8 mouse cellular contexts compared by ENCODE assay signal in the genomic region with DNA sequence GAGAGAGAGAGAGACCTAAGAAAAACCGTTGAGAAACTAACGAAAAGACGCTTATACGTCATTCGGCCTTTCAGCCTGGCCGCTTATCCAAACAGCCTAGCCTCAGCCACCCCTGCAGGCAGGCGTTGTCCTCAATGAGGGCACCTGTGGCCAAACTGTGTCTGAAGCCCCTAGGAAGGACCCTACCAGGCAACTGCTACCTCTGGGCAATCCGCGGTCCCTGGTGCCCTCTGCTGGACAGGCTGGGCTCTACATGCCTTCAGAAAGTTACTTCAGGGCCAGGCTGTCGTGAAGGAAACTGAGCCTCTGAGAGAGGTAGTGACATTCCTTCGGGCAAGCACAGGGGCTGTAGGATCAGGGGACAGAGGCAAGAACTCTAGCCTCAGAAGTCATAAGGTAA.
DNase-seq lines count a peak whose midpoint lies in the region; ATAC-seq and TF ChIP-seq lines count a peak whose summit lies in the region.

No protein-coding gene starts in this region.

- no peak for TF ChIP-seq POLR2A in cerebellum, adult 2 months (IDR thresholded peaks at IDR 0.05; ENCODE audit: borderline replicate concordance, insufficient read depth, low read length)
- no peak for TF ChIP-seq POLR2A in bone marrow macrophage, adult 2 months (IDR thresholded peaks at IDR 0.05; ENCODE audit: borderline replicate concordance, low read depth, low read length)

- no peak overlapping the region for H3K27ac ChIP-seq in cerebellum, adult 2 months (ENCODE audit: insufficient read depth, low read length)
- no peak overlapping the region for H3K27ac ChIP-seq in bone marrow macrophage, adult 2 months (ENCODE audit: insufficient read depth, low read depth, low read length)
- H3K27ac ChIP-seq in forebrain, embryonic 12.5 days, result no peak overlapping the region
- H3K27ac ChIP-seq in hindbrain, embryonic 12.5 days, result no peak overlapping the region
- no peak overlapping the region for H3K27ac ChIP-seq in limb, embryonic 12.5 days
- no peak overlapping the region for H3K27ac ChIP-seq in midbrain, embryonic 11.5 days (ENCODE audit: low read depth, low read length)

- H3K27me3 ChIP-seq in cerebellum, adult 2 months (ENCODE audit: control insufficient read depth, insufficient read depth, low read length), result no peaks in the 10 kb centered on the region
- H3K27me3 ChIP-seq in forebrain, embryonic 12.5 days, result peaks cover 7% of the 10 kb centered on the region
- H3K27me3 ChIP-seq in hindbrain, embryonic 12.5 days, result 0 out of 2 replicates have a peak, but pooled peaks cover 3% of the 10 kb centered on the region
- no peaks in the 10 kb centered on the region for H3K27me3 ChIP-seq in limb, embryonic 12.5 days
- H3K27me3 ChIP-seq in midbrain, embryonic 11.5 days (ENCODE audit: control insufficient read depth, insufficient read depth, low read length), result no peaks in the 10 kb centered on the region

- DNase-seq in cerebellum, adult 2 months, result peak; percentile 20 to 48
- DNase-seq in cerebellum, adult 11 months, result no peak
- peak; percentile 99 for DNase-seq in midbrain, embryonic 11.5 days (ENCODE audit: low spot score, missing footprints)
- peak; percentile 56 for DNase-seq in spleen, adult 12 weeks (ENCODE audit: low spot score)

- WGBS in cerebellum, adult 2 months, result 7% methylated on average over 11 of the region's 11 CpGs
- 5% methylated on average over 11 of the region's 11 CpGs for WGBS in forebrain, embryonic 12.5 days
- WGBS in hindbrain, embryonic 12.5 days, result 4% methylated on average over 11 of the region's 11 CpGs
- 3% methylated on average over 11 of the region's 11 CpGs for WGBS in limb, embryonic 12.5 days
- WGBS in midbrain, embryonic 11.5 days, result 5% methylated on average over 11 of the region's 11 CpGs

- no peak overlapping the region for H3K4me3 ChIP-seq in cerebellum, adult 2 months (replicated peaks; ENCODE audit: insufficient read depth, low read depth, low read length)
- H3K4me3 ChIP-seq in bone marrow macrophage, adult 2 months (ENCODE audit: insufficient read depth, low read length), result peak overlapping the region; percentile 46
- H3K4me3 ChIP-seq in forebrain, embryonic 12.5 days (replicated peaks), result no peak overlapping the region
- no peak overlapping the region for H3K4me3 ChIP-seq in hindbrain, embryonic 12.5 days
- H3K4me3 ChIP-seq in limb, embryonic 12.5 days (replicated peaks), result no peak overlapping the region
- H3K4me3 ChIP-seq in midbrain, embryonic 11.5 days (ENCODE audit: low read depth, low read length), result no peak overlapping the region

- no peak overlapping the region for H3K9ac ChIP-seq in forebrain, embryonic 12.5 days
- no peak overlapping the region for H3K9ac ChIP-seq in hindbrain, embryonic 12.5 days
- H3K9ac ChIP-seq in limb, embryonic 12.5 days (replicated peaks), result no peak overlapping the region
- H3K9ac ChIP-seq in midbrain, embryonic 11.5 days (ENCODE audit: low read length), result no peak overlapping the region

- no peaks in the 10 kb centered on the region for H3K9me3 ChIP-seq in forebrain, embryonic 12.5 days
- H3K9me3 ChIP-seq in hindbrain, embryonic 12.5 days (replicated peaks), result no peaks in the 10 kb centered on the region
- H3K9me3 ChIP-seq in limb, embryonic 12.5 days, result no peaks in the 10 kb centered on the region
- H3K9me3 ChIP-seq in midbrain, embryonic 11.5 days (ENCODE audit: control insufficient read depth, low read length), result no peaks in the 10 kb centered on the region

- TF ChIP-seq CTCF in cerebellum, adult 2 months (IDR thresholded peaks at IDR 0.05; ENCODE audit: borderline replicate concordance, insufficient read depth, low read depth, low read length), result peak; percentile 96
- peak; percentile 99 for TF ChIP-seq CTCF in bone marrow macrophage, adult 2 months (IDR thresholded peaks at IDR 0.05; ENCODE audit: low read depth, low read length)

- no peaks in the 10 kb centered on the region; the same call in 1 of the 2 replicates for H3K4me1 ChIP-seq in cerebellum, adult 2 months (ENCODE audit: control insufficient read depth, insufficient read depth, low read length)
- no peaks in the 10 kb centered on the region for H3K4me1 ChIP-seq in bone marrow macrophage, adult 2 months (ENCODE audit: control insufficient read depth, insufficient read depth, low read length)
- H3K4me1 ChIP-seq in forebrain, embryonic 12.5 days, result peaks cover 14% of the 10 kb centered on the region
- peaks cover 7% of the 10 kb centered on the region for H3K4me1 ChIP-seq in hindbrain, embryonic 12.5 days
- H3K4me1 ChIP-seq in limb, embryonic 12.5 days (replicated peaks), result peaks cover 20% of the 10 kb centered on the region
- peaks cover 5% of the 10 kb centered on the region for H3K4me1 ChIP-seq in midbrain, embryonic 11.5 days (ENCODE audit: control insufficient read depth, insufficient read depth, low read length)

- 0 out of 2 replicates have a peak overlapping the region, but pooled peaks have one; percentile 2 for H3K4me2 ChIP-seq in forebrain, embryonic 12.5 days
- H3K4me2 ChIP-seq in hindbrain, embryonic 12.5 days (replicated peaks), result no peak overlapping the region
- peak overlapping the region; percentile 43 for H3K4me2 ChIP-seq in limb, embryonic 12.5 days
- no peak overlapping the region for H3K4me2 ChIP-seq in midbrain, embryonic 11.5 days

- H3K36me3 ChIP-seq in forebrain, embryonic 12.5 days (replicated peaks), result peaks cover 21% of the 10 kb centered on the region
- peaks cover 33% of the 10 kb centered on the region for H3K36me3 ChIP-seq in hindbrain, embryonic 12.5 days
- peaks cover 30% of the 10 kb centered on the region for H3K36me3 ChIP-seq in limb, embryonic 12.5 days
- peaks cover 3% of the 10 kb centered on the region; the same call in 1 of the 2 replicates for H3K36me3 ChIP-seq in midbrain, embryonic 11.5 days (ENCODE audit: control insufficient read depth, insufficient read depth, low read length)

- peak; percentile 61; the same call in 1 of the 2 replicates for ATAC-seq in forebrain, embryonic 12.5 days (ENCODE audit: low FRiP score)
- ATAC-seq in hindbrain, embryonic 12.5 days (ENCODE audit: low FRiP score), result peak; percentile 69
- no peak; the same call in 1 of the 2 replicates for ATAC-seq in limb, embryonic 12.5 days (ENCODE audit: insufficient number of reproducible peaks, insufficient read depth, low FRiP score, low TSS enrichment, low read depth)
- ATAC-seq in midbrain, embryonic 11.5 days (ENCODE audit: low FRiP score), result peak; percentile 72

Comparison
In these comparisons a context has a peak if more than half of its experiments do, and no peak if none do; other contexts are left out.
1. H3K4me2 ChIP-seq: peak in forebrain, embryonic 12.5 days (single experiment) and limb, embryonic 12.5 days (single experiment); none in hindbrain, embryonic 12.5 days (single experiment) and midbrain, embryonic 11.5 days (single experiment).